Mouse (Mus musculus): ENCODE results near the gene Ankrd33b. TPM values are rescaled to one million over a fixed set of nuclear protein-coding genes. Genes with fewer than 3 reads are reported as not detected.
A peak's percentile ranks its signal among the peaks of the same experiment; 100 is the strongest.

Ankrd33b gene
- total and polyA plus RNA-seq, 2 experiments from 2014 or later: 0.99 to 1.1 TPM

DNA sequence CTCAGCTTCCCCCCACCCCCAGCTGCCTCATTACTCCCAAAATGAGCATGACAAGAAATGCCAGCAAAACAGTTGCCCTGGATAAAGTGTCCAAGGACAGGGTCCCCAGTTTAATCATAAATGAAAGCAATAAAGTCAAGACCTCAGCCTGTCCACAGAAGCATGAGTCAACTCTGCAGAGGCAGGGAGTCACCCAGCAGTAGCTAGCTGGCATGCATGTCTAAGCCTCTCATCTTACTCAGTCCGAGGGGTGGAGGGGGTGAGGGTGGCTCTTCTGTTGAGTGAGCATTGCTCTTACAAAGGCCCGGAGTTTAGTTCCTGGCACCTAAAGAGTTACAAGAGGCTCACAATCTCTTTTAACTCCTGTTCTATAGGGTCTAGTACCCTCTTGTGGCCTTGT is 55.5 kb downstream of the Ankrd33b start:
- Histone ChIP-seq H3K9ac (replicated peaks; ENCODE audit: low read length, poor library complexity, severe bottlenecking) (no peak overlapping the region), H3K4me3 (ENCODE audit: low read depth, low read length) (no peak overlapping the region), H3K9me3 (ENCODE audit: low read length) (no peaks in the 10 kb centered on the region), H3K27ac (ENCODE audit: low read depth, low read length) (no peak overlapping the region), H3K4me2 (ENCODE audit: low read depth, low read length, poor library complexity, severe bottlenecking) (no peak overlapping the region), H3K4me1 (ENCODE audit: insufficient read depth, low read length) (no peaks in the 10 kb centered on the region), H3K27me3 (ENCODE audit: insufficient read depth, low read length) (no peaks in the 10 kb centered on the region), H3K36me3 (ENCODE audit: insufficient read depth, low read length) (no peaks in the 10 kb centered on the region)
- ATAC-seq (ENCODE audit: low FRiP score) (no peak), DNase-seq (ENCODE audit: low spot score) (no peak)
- TF ChIP-seq CTCF (IDR thresholded peaks at IDR 0.05): no peak
- WGBS: 74% methylated on average over 2 of the region's 2 CpGs

DNA sequence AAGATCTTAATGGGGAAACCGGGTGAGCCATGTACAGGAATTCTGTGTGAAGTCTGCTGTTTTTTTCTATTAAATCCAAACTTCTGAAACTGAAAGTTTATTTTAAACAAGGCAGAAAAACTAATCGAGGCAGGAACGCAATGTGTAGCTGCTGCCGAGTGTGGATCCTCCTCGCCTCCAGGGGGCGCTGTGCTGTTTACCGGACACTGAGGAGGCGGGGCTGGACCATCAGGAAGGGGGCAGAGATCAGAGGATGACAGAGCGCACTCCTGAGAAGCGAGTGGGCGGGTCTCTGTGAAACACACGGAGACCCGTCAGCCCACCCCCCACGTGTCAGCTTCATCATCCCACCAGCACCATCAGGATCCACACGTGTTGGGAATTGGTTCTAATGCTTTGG is 58.0 kb downstream of the Ankrd33b start:
- no peak overlapping the region for H3K4me2 ChIP-seq (ENCODE audit: low read depth, low read length, poor library complexity, severe bottlenecking)
- no peak for ATAC-seq (ENCODE audit: low FRiP score)
- H3K4me1 ChIP-seq (ENCODE audit: insufficient read depth, low read length): no peaks in the 10 kb centered on the region
- 76% methylated on average over 15 of the region's 15 CpGs for WGBS
- H3K9ac ChIP-seq (replicated peaks; ENCODE audit: low read length, poor library complexity, severe bottlenecking): no peak overlapping the region
- no peaks in the 10 kb centered on the region for H3K9me3 ChIP-seq (ENCODE audit: low read length)
- DNase-seq (ENCODE audit: low spot score): no peak
- H3K36me3 ChIP-seq (ENCODE audit: insufficient read depth, low read length): no peaks in the 10 kb centered on the region
- TF ChIP-seq CTCF (IDR thresholded peaks at IDR 0.05): peak; percentile 55
- H3K27me3 ChIP-seq (ENCODE audit: insufficient read depth, low read length): no peaks in the 10 kb centered on the region
- no peak overlapping the region for H3K4me3 ChIP-seq (ENCODE audit: low read depth, low read length)
- H3K27ac ChIP-seq (ENCODE audit: low read depth, low read length): no peak overlapping the region

DNA sequence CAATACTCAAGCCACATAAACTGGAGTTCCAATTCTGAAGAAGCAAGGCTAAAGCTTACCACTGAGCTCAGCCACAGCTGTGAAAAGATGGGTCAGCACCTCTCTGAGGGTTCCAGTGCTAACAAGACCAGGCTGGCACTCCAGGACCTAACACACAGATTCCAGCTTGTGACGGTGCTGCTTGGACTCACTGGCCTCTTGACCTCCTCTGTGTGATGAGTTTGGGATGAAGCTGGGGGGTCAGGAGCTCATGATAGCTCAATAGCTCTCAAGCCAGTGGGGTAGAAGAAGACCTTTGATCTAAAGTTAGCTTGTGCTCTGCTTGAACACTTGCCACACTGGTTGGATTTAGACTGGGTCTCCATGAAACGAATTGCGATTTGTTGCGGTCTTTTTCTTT is 60.8 kb downstream of the Ankrd33b start:
- no peak for TF ChIP-seq CTCF (IDR thresholded peaks at IDR 0.05)
- Histone ChIP-seq H3K9ac (replicated peaks; ENCODE audit: low read length, poor library complexity, severe bottlenecking) (no peak overlapping the region), H3K27ac (ENCODE audit: low read depth, low read length) (no peak overlapping the region), H3K4me3 (ENCODE audit: low read depth, low read length) (no peak overlapping the region), H3K9me3 (ENCODE audit: low read length) (no peaks in the 10 kb centered on the region), H3K36me3 (ENCODE audit: insufficient read depth, low read length) (no peaks in the 10 kb centered on the region), H3K4me1 (ENCODE audit: insufficient read depth, low read length) (no peaks in the 10 kb centered on the region), H3K4me2 (ENCODE audit: low read depth, low read length, poor library complexity, severe bottlenecking) (no peak overlapping the region), H3K27me3 (ENCODE audit: insufficient read depth, low read length) (no peaks in the 10 kb centered on the region)
- ATAC-seq (ENCODE audit: low FRiP score) (no peak), DNase-seq (ENCODE audit: low spot score) (no peak)
- 68% methylated on average over 4 of the region's 4 CpGs for WGBS

DNA sequence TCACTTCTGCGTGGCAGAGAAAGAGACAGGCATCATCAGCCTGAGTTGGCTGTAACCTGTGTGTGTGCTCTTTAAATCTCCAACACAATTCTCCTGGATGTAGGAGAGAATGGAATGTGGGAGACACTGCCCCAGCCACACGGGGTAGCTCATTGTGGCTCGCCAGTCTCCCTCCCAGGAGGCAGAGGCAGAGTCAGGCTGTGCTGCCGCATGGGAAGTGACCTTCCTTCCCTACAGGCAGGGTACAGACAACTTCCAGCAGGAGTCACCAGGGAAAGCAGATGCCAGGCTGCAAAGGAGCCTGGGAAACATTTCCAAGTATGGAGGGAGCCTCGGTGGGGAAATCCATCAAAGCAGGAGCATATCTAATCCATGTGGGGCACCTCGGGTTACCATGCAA is 62.3 kb downstream of the Ankrd33b start:
- Histone ChIP-seq H3K4me2 (ENCODE audit: low read depth, low read length, poor library complexity, severe bottlenecking) (no peak overlapping the region), H3K9ac (replicated peaks; ENCODE audit: low read length, poor library complexity, severe bottlenecking) (no peak overlapping the region), H3K27me3 (ENCODE audit: insufficient read depth, low read length) (no peaks in the 10 kb centered on the region), H3K4me3 (ENCODE audit: low read depth, low read length) (no peak overlapping the region), H3K9me3 (ENCODE audit: low read length) (no peaks in the 10 kb centered on the region), H3K4me1 (ENCODE audit: insufficient read depth, low read length) (no peaks in the 10 kb centered on the region), H3K36me3 (ENCODE audit: insufficient read depth, low read length) (no peaks in the 10 kb centered on the region), H3K27ac (ENCODE audit: low read depth, low read length) (no peak overlapping the region)
- DNase-seq (ENCODE audit: low spot score) (no peak), ATAC-seq (ENCODE audit: low FRiP score) (no peak)
- TF ChIP-seq CTCF (IDR thresholded peaks at IDR 0.05): no peak
- 46% methylated on average over 6 of the region's 6 CpGs for WGBS

DNA sequence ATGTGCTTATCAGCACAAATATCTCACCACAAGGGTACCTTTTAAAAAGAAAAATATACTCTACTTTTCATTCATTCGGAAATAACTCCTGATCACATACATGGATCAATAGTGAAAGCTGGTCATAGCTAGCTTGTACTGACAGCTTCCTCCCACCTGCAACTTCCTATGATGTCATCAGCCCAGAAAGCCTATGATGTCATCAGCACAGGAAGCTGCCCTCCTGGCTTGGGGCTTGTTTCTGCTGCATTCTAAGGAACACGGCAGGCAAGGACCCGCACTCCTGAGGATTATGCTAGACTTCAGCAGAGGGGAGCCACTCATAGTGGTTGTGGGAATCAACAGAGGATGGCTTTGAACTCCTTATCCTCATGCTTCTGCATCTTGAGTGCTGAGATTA is 63.2 kb downstream of the Ankrd33b start:
- ATAC-seq (ENCODE audit: low FRiP score): no peak

DNA sequence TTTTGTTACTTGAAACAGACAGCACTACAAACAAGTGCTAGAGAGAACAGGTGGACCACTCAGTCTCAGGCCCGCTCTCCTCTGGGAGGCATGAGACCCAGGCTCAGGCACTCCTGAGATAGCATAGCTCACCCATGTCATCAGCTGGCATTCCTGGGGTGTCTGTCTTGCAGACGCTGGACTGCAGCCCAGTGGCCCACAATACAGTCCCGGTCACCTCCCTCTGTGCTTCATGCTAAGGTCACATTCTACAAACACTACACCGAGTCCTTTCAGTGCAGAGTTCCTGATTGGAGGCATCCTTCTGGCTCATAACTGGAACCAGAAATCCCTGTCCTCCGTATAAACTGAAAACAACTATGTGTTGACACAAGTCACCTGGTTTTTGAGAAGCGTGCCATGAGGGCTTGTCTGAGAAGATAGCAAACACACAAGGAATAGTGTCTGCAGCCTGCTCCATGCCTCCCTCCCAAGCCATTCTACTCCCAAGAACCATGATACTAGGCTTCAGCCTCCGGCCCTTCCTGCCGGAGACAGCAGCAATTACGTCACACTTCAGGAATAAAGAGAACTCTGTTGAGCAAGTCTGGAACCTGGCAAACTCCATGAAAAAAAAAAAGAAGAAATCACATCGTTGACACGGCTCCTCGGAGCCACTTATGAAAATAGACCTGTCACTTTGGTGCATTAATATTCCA is 65.1 kb downstream of the Ankrd33b start:
- no peaks in the 10 kb centered on the region for H3K27me3 ChIP-seq (ENCODE audit: insufficient read depth, low read length)
- TF ChIP-seq CTCF (IDR thresholded peaks at IDR 0.05): no peak
- H3K4me3 ChIP-seq (ENCODE audit: low read depth, low read length): no peak overlapping the region
- H3K27ac ChIP-seq (ENCODE audit: low read depth, low read length): no peak overlapping the region
- H3K4me2 ChIP-seq (ENCODE audit: low read depth, low read length, poor library complexity, severe bottlenecking): no peak overlapping the region
- H3K9me3 ChIP-seq (ENCODE audit: low read length): no peaks in the 10 kb centered on the region
- no peak for DNase-seq (ENCODE audit: low spot score)
- no peaks in the 10 kb centered on the region for H3K36me3 ChIP-seq (ENCODE audit: insufficient read depth, low read length)
- WGBS: 70% methylated on average over 12 of the region's 12 CpGs
- no peak for ATAC-seq (ENCODE audit: low FRiP score)
- 0 out of 2 replicates have a peak, but pooled peaks cover 4% of the 10 kb centered on the region for H3K4me1 ChIP-seq (ENCODE audit: insufficient read depth, low read length)
- no peak overlapping the region for H3K9ac ChIP-seq (replicated peaks; ENCODE audit: low read length, poor library complexity, severe bottlenecking)

More for the DNA sequence above, 63.2 kb downstream of the Ankrd33b start:
- H3K27me3 ChIP-seq (ENCODE audit: insufficient read depth, low read length): no peaks in the 10 kb centered on the region
- no peaks in the 10 kb centered on the region for H3K9me3 ChIP-seq (ENCODE audit: low read length)
- no peak for TF ChIP-seq CTCF (IDR thresholded peaks at IDR 0.05)
- no peak overlapping the region for H3K4me3 ChIP-seq (ENCODE audit: low read depth, low read length)
- no peaks in the 10 kb centered on the region for H3K36me3 ChIP-seq (ENCODE audit: insufficient read depth, low read length)
- H3K9ac ChIP-seq (replicated peaks; ENCODE audit: low read length, poor library complexity, severe bottlenecking): no peak overlapping the region
- H3K27ac ChIP-seq (ENCODE audit: low read depth, low read length): no peak overlapping the region
- DNase-seq (ENCODE audit: low spot score): no peak
- 75% methylated on average over 3 of the region's 3 CpGs for WGBS
- H3K4me1 ChIP-seq (ENCODE audit: insufficient read depth, low read length): 0 out of 2 replicates have a peak, but pooled peaks cover 4% of the 10 kb centered on the region
- H3K4me2 ChIP-seq (ENCODE audit: low read depth, low read length, poor library complexity, severe bottlenecking): no peak overlapping the region

All from midbrain, postnatal 0 days (tissue).